Mouse (Mus musculus) CH12.LX (cell line): ENCODE results near the gene Ugt1a6b.

ENCODE experiments used
- CTCF ChIP-seq, 2 experiments: IDR thresholded peaks in 1 of 2; conservative IDR thresholded peaks in 1 of 2; 2 replicates each; pipeline ENCODE4 v1.5.1; 2011 to 2012; ENCODE audit warnings: low read depth in 2 of 2, low read length in 2 of 2, improper control_type of control experiment in 1 of 2, inconsistent platforms in 1 of 2, mild to moderate bottlenecking in 1 of 2, moderate library complexity in 1 of 2
- EP300 ChIP-seq: IDR thresholded peaks from 2 replicates; pipeline ENCODE4 v1.6.1; 2011; ENCODE audit warnings: low read length, improper control_type of control experiment
- GABPA ChIP-seq: IDR thresholded peaks from 2 replicates; pipeline ENCODE4 v1.6.1; 2012; ENCODE audit warnings: low read depth, low read length, improper control_type of control experiment, inconsistent platforms; ENCODE audit not compliant: insufficient replicate concordance
- KAT2A ChIP-seq: IDR thresholded peaks from 2 replicates; pipeline ENCODE4 v1.6.1; 2012; ENCODE audit warnings: low read length, improper control_type of control experiment, inconsistent platforms; ENCODE audit not compliant: insufficient replicate concordance
- POLR2A ChIP-seq: IDR thresholded peaks from 2 replicates; pipeline ENCODE4 v1.6.1; 2011; ENCODE audit warnings: low read depth, mild to moderate bottlenecking, improper control_type of control experiment, low read length

GRCm38 (mm10) chr1:88213766-88214461 lies 110.9 kb downstream of the Ugt1a6b start:
- TF ChIP-seq KAT2A (0 out of 2 replicates have a peak, but pooled peaks have one; percentile 6), POLR2A (no peak), EP300 (no peak), CTCF (conservative IDR thresholded peaks at IDR 0.05 in 1 of 2, IDR thresholded peaks at IDR 0.05 in 1 of 2; ENCODE audit: low read depth in 2 of 2, low read length in 2 of 2) (no peak), GABPA (no peak)
